Mouse (Mus musculus): ENCODE measurements around the gene Sac3d1. TPM values are rescaled to one million over a fixed set of nuclear protein-coding genes. Genes with fewer than 3 reads are reported as not detected.
A peak's percentile ranks its signal among the peaks of the same experiment; 100 is the strongest.

The Sac3d1 gene
- polyA plus RNA-seq, 1 experiment = 5.6 TPM

GRCm38 (mm10) chr19:6073889-6074288 is 44.6 kb downstream of the Sac3d1 start:
- Histone ChIP-seq H3K4me1 (ENCODE audit: control insufficient read depth, insufficient read depth, low read length) (peaks cover 25% of the 10 kb centered on the region), H3K27ac (ENCODE audit: insufficient read depth, low read depth, low read length) (peak overlapping the region; percentile 85), H3K4me3 (ENCODE audit: insufficient read depth, low read length) (peak overlapping the region; percentile 43)
- TF ChIP-seq POLR2A (IDR thresholded peaks at IDR 0.05; ENCODE audit: borderline replicate concordance, low read depth, low read length) (no peak), CTCF (IDR thresholded peaks at IDR 0.05; ENCODE audit: low read depth, low read length) (no peak)

- Histone ChIP-seq H3K4me1 (ENCODE audit: control insufficient read depth, insufficient read depth, low read length) (peaks cover 31% of the 10 kb centered on the region), H3K27ac (ENCODE audit: insufficient read depth, low read depth, low read length) (no peak overlapping the region), H3K4me3 (ENCODE audit: insufficient read depth, low read length) (no peak overlapping the region)
- TF ChIP-seq CTCF (IDR thresholded peaks at IDR 0.05; ENCODE audit: low read depth, low read length) (no peak), POLR2A (IDR thresholded peaks at IDR 0.05; ENCODE audit: borderline replicate concordance, low read depth, low read length) (no peak)
Observed at GRCm38 (mm10) chr19:6071261-6071660, 47.2 kb downstream of the Sac3d1 start.

GRCm38 (mm10) chr19:6070571-6071250 is 47.7 kb downstream of the Sac3d1 start:
- no peak overlapping the region for H3K4me3 ChIP-seq (ENCODE audit: insufficient read depth, low read length)

GRCm38 (mm10) chr19:6069851-6070250 is 48.6 kb downstream of the Sac3d1 start:
- TF ChIP-seq CTCF (IDR thresholded peaks at IDR 0.05; ENCODE audit: low read depth, low read length) (no peak), POLR2A (IDR thresholded peaks at IDR 0.05; ENCODE audit: borderline replicate concordance, low read depth, low read length) (no peak)
- H3K4me3 ChIP-seq (ENCODE audit: insufficient read depth, low read length) = no peak overlapping the region
- H3K4me1 ChIP-seq (ENCODE audit: control insufficient read depth, insufficient read depth, low read length) = peaks cover 18% of the 10 kb centered on the region
- no peak overlapping the region for H3K27ac ChIP-seq (ENCODE audit: insufficient read depth, low read depth, low read length)

More at GRCm38 (mm10) chr19:6070571-6071250, 47.7 kb downstream of the Sac3d1 start:
- no peak overlapping the region for H3K27ac ChIP-seq (ENCODE audit: insufficient read depth, low read depth, low read length)
- H3K4me1 ChIP-seq (ENCODE audit: control insufficient read depth, insufficient read depth, low read length) = peaks cover 26% of the 10 kb centered on the region
- no peak for TF ChIP-seq POLR2A (IDR thresholded peaks at IDR 0.05; ENCODE audit: borderline replicate concordance, low read depth, low read length)
- no peak for TF ChIP-seq CTCF (IDR thresholded peaks at IDR 0.05; ENCODE audit: low read depth, low read length)

GRCm38 (mm10) chr19:6068951-6069350 is 49.5 kb downstream of the Sac3d1 start:
- H3K4me1 ChIP-seq (ENCODE audit: control insufficient read depth, insufficient read depth, low read length) = peaks cover 11% of the 10 kb centered on the region
- no peak overlapping the region for H3K4me3 ChIP-seq (ENCODE audit: insufficient read depth, low read length)
- H3K27ac ChIP-seq (ENCODE audit: insufficient read depth, low read depth, low read length) = no peak overlapping the region
- TF ChIP-seq POLR2A (IDR thresholded peaks at IDR 0.05; ENCODE audit: borderline replicate concordance, low read depth, low read length) (no peak), CTCF (IDR thresholded peaks at IDR 0.05; ENCODE audit: low read depth, low read length) (no peak)

- TF ChIP-seq CTCF (IDR thresholded peaks at IDR 0.05; ENCODE audit: low read depth, low read length) = no peak
- no peak for TF ChIP-seq POLR2A (IDR thresholded peaks at IDR 0.05; ENCODE audit: borderline replicate concordance, low read depth, low read length)
- peak within 1 kb of the TSS; percentile 31 for H3K27ac ChIP-seq (ENCODE audit: insufficient read depth, low read depth, low read length)
Observed at GRCm38 (mm10) chr19:6067724-6068415, 50.6 kb downstream of the Sac3d1 start, which contains the start of gene Tm7sf2. TSS of gene Tm7sf2 (minus strand) at chr19:6068373.

GRCm38 (mm10) chr19:6067011-6067723 is 51.3 kb downstream of the Sac3d1 start:
- H3K4me1 ChIP-seq (ENCODE audit: control insufficient read depth, insufficient read depth, low read length) = peaks cover 12% of the 10 kb centered on the region
- H3K4me3 ChIP-seq (ENCODE audit: insufficient read depth, low read length) = peak overlapping the region; percentile 56
- TF ChIP-seq CTCF (IDR thresholded peaks at IDR 0.05; ENCODE audit: low read depth, low read length) (peak; percentile 88), POLR2A (IDR thresholded peaks at IDR 0.05; ENCODE audit: borderline replicate concordance, low read depth, low read length) (no peak)
- H3K27ac ChIP-seq (ENCODE audit: insufficient read depth, low read depth, low read length) = peak overlapping the region; percentile 31

More at GRCm38 (mm10) chr19:6067724-6068415, 50.6 kb downstream of the Sac3d1 start, which contains the start of gene Tm7sf2:
- peak within 1 kb of the TSS; percentile 56 for H3K4me3 ChIP-seq (ENCODE audit: insufficient read depth, low read length)
- H3K4me1 ChIP-seq (ENCODE audit: control insufficient read depth, insufficient read depth, low read length) = peaks cover 7% of the 10 kb centered on the region

GRCm38 (mm10) chr19:6066571-6066970 is 51.9 kb downstream of the Sac3d1 start:
- Histone ChIP-seq H3K27ac (ENCODE audit: insufficient read depth, low read depth, low read length) (no peak overlapping the region), H3K4me1 (ENCODE audit: control insufficient read depth, insufficient read depth, low read length) (peaks cover 12% of the 10 kb centered on the region), H3K4me3 (ENCODE audit: insufficient read depth, low read length) (peak overlapping the region; percentile 56)
- TF ChIP-seq POLR2A (IDR thresholded peaks at IDR 0.05; ENCODE audit: borderline replicate concordance, low read depth, low read length) (no peak), CTCF (IDR thresholded peaks at IDR 0.05; ENCODE audit: low read depth, low read length) (no peak)

Other genes starting within 250 kb of the Sac3d1 start
- gene Frmd8, start 243.4 kb downstream of the Sac3d1 start, polyA plus RNA-seq (2012; ENCODE audit: insufficient read depth, insufficient read length, missing spikeins) = 24.6 and 25.2 TPM in 2 replicates
- gene Slc25a45, start 240.8 kb downstream of the Sac3d1 start, polyA plus RNA-seq (2012; ENCODE audit: insufficient read depth, insufficient read length, missing spikeins) = 74.2 and 78.0 TPM in 2 replicates
- 0.61 and 0.70 TPM in 2 replicates for gene Tigd3, start 224.5 kb downstream of the Sac3d1 start, polyA plus RNA-seq (2012; ENCODE audit: insufficient read depth, insufficient read length, missing spikeins)
- 69.3 and 75.2 TPM in 2 replicates for gene Dpf2, start 205.6 kb downstream of the Sac3d1 start, polyA plus RNA-seq (2012; ENCODE audit: insufficient read depth, insufficient read length, missing spikeins)
- 2.5 and 2.6 TPM in 2 replicates for gene Cdc42ep2, start 193.8 kb downstream of the Sac3d1 start, polyA plus RNA-seq (2012; ENCODE audit: insufficient read depth, insufficient read length, missing spikeins)
- gene Pola2, start 154.4 kb downstream of the Sac3d1 start, polyA plus RNA-seq (2012; ENCODE audit: insufficient read depth, insufficient read length, missing spikeins) = 24.7 and 24.8 TPM in 2 replicates
- not detected in 2 replicates for gene Slc22a20, start 132.5 kb downstream of the Sac3d1 start, polyA plus RNA-seq (2012; ENCODE audit: insufficient read depth, insufficient read length, missing spikeins)
- gene Capn1, start 102.8 kb downstream of the Sac3d1 start, polyA plus RNA-seq (2012; ENCODE audit: insufficient read depth, insufficient read length, missing spikeins) = 32.7 and 38.3 TPM in 2 replicates
- gene Syvn1, start 72.1 kb downstream of the Sac3d1 start, polyA plus RNA-seq (2012; ENCODE audit: insufficient read depth, insufficient read length, missing spikeins) = 31.1 and 33.7 TPM in 2 replicates
- 24.5 and 25.9 TPM in 2 replicates for gene Mrpl49, start 60.9 kb downstream of the Sac3d1 start, polyA plus RNA-seq (2012; ENCODE audit: insufficient read depth, insufficient read length, missing spikeins)
- gene Fau, start 60.8 kb downstream of the Sac3d1 start, polyA plus RNA-seq (2012; ENCODE audit: insufficient read depth, insufficient read length, missing spikeins) = 1,783 and 2,337 TPM in 2 replicates
- 12.8 and 16.4 TPM in 2 replicates for gene Znhit2, start 57.5 kb downstream of the Sac3d1 start, polyA plus RNA-seq (2012; ENCODE audit: insufficient read depth, insufficient read length, missing spikeins)
- gene Tm7sf2, start 50.3 kb downstream of the Sac3d1 start, polyA plus RNA-seq (2012; ENCODE audit: insufficient read depth, insufficient read length, missing spikeins) = 8.1 and 13.7 TPM in 2 replicates
- gene Vps51, start 41.4 kb downstream of the Sac3d1 start, polyA plus RNA-seq (2012; ENCODE audit: insufficient read depth, insufficient read length, missing spikeins) = 83.7 and 99.9 TPM in 2 replicates
- gene Tmem262, start 38.6 kb downstream of the Sac3d1 start, polyA plus RNA-seq (2012; ENCODE audit: insufficient read depth, insufficient read length, missing spikeins) = not detected in 2 replicates
- 2.0 TPM in 1 of 2 replicates, not detected in the other for gene Gm28374, start 36.4 kb downstream of the Sac3d1 start, polyA plus RNA-seq (2012; ENCODE audit: insufficient read depth, insufficient read length, missing spikeins)
- 38.9 and 40.5 TPM in 2 replicates for gene Zfpl1, start 33.7 kb downstream of the Sac3d1 start, polyA plus RNA-seq (2012; ENCODE audit: insufficient read depth, insufficient read length, missing spikeins)
- gene Cdca5, start 33.7 kb downstream of the Sac3d1 start, polyA plus RNA-seq (2012; ENCODE audit: insufficient read depth, insufficient read length, missing spikeins) = 13.1 and 13.6 TPM in 2 replicates
- 1.2 TPM in 1 of 2 replicates, not detected in the other for gene AC131692.1, start 24.2 kb downstream of the Sac3d1 start, polyA plus RNA-seq (2012; ENCODE audit: insufficient read depth, insufficient read length, missing spikeins)
- 0.53 and 0.80 TPM in 2 replicates for gene Naaladl1, start 12.9 kb downstream of the Sac3d1 start, polyA plus RNA-seq (2012; ENCODE audit: insufficient read depth, insufficient read length, missing spikeins)
- 26.0 and 32.8 TPM in 2 replicates for gene Snx15, start 9.7 kb upstream of the Sac3d1 start, polyA plus RNA-seq (2012; ENCODE audit: insufficient read depth, insufficient read length, missing spikeins)
- 6.2 and 7.9 TPM in 2 replicates for gene Batf2, start 22.3 kb upstream of the Sac3d1 start, polyA plus RNA-seq (2012; ENCODE audit: insufficient read depth, insufficient read length, missing spikeins)
- gene Arl2, start 22.9 kb upstream of the Sac3d1 start, polyA plus RNA-seq (2012; ENCODE audit: insufficient read depth, insufficient read length, missing spikeins) = 31.0 and 33.7 TPM in 2 replicates
- gene Majin, start 65.7 kb upstream of the Sac3d1 start, polyA plus RNA-seq (2012; ENCODE audit: insufficient read depth, insufficient read length, missing spikeins) = 0.35 TPM in 1 of 2 replicates, not detected in the other
- not detected in 2 replicates for gene Gpha2, start 107.7 kb upstream of the Sac3d1 start, polyA plus RNA-seq (2012; ENCODE audit: insufficient read depth, insufficient read length, missing spikeins)
- gene Ppp2r5b, start 117.2 kb upstream of the Sac3d1 start, polyA plus RNA-seq (2012; ENCODE audit: insufficient read depth, insufficient read length, missing spikeins) = 13.7 and 15.4 TPM in 2 replicates
- gene Atg2a, start 123.0 kb upstream of the Sac3d1 start, polyA plus RNA-seq (2012; ENCODE audit: insufficient read depth, insufficient read length, missing spikeins) = 23.9 and 27.1 TPM in 2 replicates
- 91.9 and 96.3 TPM in 2 replicates for gene Ehd1, start 158.1 kb upstream of the Sac3d1 start, polyA plus RNA-seq (2012; ENCODE audit: insufficient read depth, insufficient read length, missing spikeins)
- 6.9 and 7.0 TPM in 2 replicates for gene Cdc42bpg, start 187.8 kb upstream of the Sac3d1 start, polyA plus RNA-seq (2012; ENCODE audit: insufficient read depth, insufficient read length, missing spikeins)
- gene Men1, start 216.3 kb upstream of the Sac3d1 start, polyA plus RNA-seq (2012; ENCODE audit: insufficient read depth, insufficient read length, missing spikeins) = 28.1 and 29.1 TPM in 2 replicates
- 57.4 and 58.5 TPM in 2 replicates for gene Map4k2, start 222.5 kb upstream of the Sac3d1 start, polyA plus RNA-seq (2012; ENCODE audit: insufficient read depth, insufficient read length, missing spikeins)
- gene Sf1, start 245.0 kb upstream of the Sac3d1 start, polyA plus RNA-seq (2012; ENCODE audit: insufficient read depth, insufficient read length, missing spikeins) = 159 and 170 TPM in 2 replicates

Measured in bone marrow macrophage, adult 2 months (primary cell).